Mouse (Mus musculus): ENCODE measurements around the gene Baiap2l1. TPM values are rescaled to one million over a fixed set of nuclear protein-coding genes. Genes with fewer than 3 reads are reported as not detected.

The Baiap2l1 gene
- polyA plus RNA-seq, 1 experiment from 2014 or later = 1.2 TPM

DNA sequence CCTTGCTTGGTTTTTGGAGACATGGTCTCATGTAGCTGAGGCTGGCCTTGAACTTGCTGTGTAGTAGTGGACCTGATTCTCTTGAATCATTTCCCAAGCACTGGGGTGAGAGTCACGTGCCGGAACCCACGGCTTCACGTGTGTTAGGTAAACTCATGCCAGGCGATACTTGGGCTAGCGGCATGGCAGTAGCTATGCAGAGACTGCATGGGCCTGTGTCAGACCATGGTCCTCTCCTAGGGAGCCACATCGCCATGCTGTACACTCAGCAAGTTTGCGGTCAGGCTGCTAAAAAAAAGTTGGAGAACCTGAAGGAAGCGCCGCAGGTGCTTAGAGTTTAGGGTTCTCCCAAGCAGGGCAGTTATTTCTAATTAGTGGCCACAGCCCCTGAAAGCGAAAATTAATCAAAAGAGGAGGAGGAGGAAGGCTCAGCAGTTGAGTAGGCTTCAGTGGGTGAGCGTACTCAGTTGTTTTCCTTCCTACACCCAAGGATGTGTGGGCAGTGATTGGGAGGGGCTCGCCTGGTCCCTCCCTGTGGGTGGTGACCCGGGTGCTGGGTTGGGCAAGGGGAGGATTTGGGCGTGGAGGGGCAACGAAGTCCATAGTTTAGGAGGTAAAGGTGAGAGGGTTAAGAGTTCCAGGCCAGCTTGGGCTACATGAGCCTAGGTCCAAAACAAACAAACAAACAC lies 103.6 kb downstream of the Baiap2l1 start:
- no peak overlapping the region for H3K9ac ChIP-seq (replicated peaks; ENCODE audit: low read depth, low read length)
- peak overlapping the region; percentile 97 for H3K4me3 ChIP-seq (ENCODE audit: low read depth, low read length)
- H3K4me1 ChIP-seq (ENCODE audit: control insufficient read depth, insufficient read depth, low read length) = peaks cover 25% of the 10 kb centered on the region
- no peaks in the 10 kb centered on the region for H3K9me3 ChIP-seq (ENCODE audit: control insufficient read depth, low read length)
- ATAC-seq (ENCODE audit: low read depth) = no peak
- 61% methylated on average over 16 of the region's 16 CpGs for WGBS
- no peaks in the 10 kb centered on the region; the same call in 1 of the 2 replicates for H3K27me3 ChIP-seq (ENCODE audit: control insufficient read depth, insufficient read depth, low read length)
- no peaks in the 10 kb centered on the region for H3K36me3 ChIP-seq (ENCODE audit: control insufficient read depth, insufficient read depth, low read length)
- H3K27ac ChIP-seq (ENCODE audit: low read depth, low read length) = no peak overlapping the region
- peak overlapping the region; percentile 91 for H3K4me2 ChIP-seq (ENCODE audit: low read depth, low read length)

DNA sequence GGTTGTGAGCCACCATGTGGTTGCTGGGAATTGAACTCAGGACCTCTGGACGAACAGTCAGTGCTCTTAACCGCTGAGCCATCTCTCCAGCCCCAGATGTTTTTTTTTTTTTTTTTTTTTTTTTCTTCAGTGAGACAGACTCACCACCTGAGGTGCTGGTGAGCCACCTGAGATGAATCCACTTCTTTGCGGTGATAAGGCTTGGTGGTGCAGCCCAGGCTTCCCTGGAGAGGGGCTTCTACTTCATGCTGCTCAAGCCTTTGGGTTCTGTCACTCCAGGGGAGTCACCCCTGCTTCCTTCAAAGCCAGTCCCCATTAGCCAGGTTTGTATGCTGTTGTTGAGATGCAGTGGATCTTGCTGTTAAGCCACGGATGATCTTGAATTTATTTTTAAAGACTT lies 104.7 kb downstream of the Baiap2l1 start:
- Histone ChIP-seq H3K4me1 (ENCODE audit: control insufficient read depth, insufficient read depth, low read length) (peaks cover 16% of the 10 kb centered on the region), H3K4me2 (ENCODE audit: low read depth, low read length) (no peak overlapping the region), H3K9me3 (ENCODE audit: control insufficient read depth, low read length) (no peaks in the 10 kb centered on the region), H3K27me3 (ENCODE audit: control insufficient read depth, insufficient read depth, low read length) (no peaks in the 10 kb centered on the region; the same call in 1 of the 2 replicates), H3K9ac (replicated peaks; ENCODE audit: low read depth, low read length) (no peak overlapping the region), H3K36me3 (ENCODE audit: control insufficient read depth, insufficient read depth, low read length) (no peaks in the 10 kb centered on the region), H3K27ac (ENCODE audit: low read depth, low read length) (no peak overlapping the region), H3K4me3 (ENCODE audit: low read depth, low read length) (no peak overlapping the region)
- no peak for ATAC-seq (ENCODE audit: low read depth)
- WGBS = 71% methylated on average over 4 of the region's 4 CpGs

DNA sequence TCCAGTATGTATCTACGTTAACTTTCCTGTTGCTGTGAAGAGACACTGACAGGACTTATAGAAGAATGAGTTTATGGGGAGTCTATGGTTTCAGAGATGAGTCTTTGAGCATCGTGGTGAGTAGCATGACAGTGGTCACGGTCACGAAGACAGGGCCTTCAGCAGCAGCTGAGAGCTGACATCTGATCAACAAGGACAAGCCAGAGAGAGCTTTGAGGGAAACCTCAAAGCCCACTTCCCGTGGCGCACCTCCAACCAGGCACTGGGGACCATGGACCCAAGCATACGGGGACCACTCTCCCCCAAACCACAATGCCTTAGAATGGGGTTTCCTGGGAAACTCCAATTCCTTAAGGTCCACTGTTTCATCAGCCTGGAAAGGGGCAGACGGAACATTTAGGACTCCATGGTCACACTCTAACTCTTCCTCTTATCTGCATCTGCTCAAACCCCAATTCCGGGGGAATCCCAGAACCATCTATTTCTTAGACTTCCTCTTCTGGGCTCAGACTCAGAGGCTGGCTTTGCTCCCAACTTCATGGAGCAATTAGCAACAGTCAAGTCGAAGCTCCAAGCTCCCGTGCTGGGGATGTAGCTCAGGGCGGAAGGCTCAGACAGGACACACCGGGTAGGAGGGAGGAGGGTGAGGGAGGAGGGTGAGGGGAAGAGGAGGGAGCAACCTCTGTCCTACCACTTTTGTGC lies 105.9 kb downstream of the Baiap2l1 start:
- H3K4me2 ChIP-seq (ENCODE audit: low read depth, low read length) = no peak overlapping the region
- H3K27me3 ChIP-seq (ENCODE audit: control insufficient read depth, insufficient read depth, low read length) = no peaks in the 10 kb centered on the region; the same call in 1 of the 2 replicates
- H3K9me3 ChIP-seq (ENCODE audit: control insufficient read depth, low read length) = no peaks in the 10 kb centered on the region
- H3K4me3 ChIP-seq (ENCODE audit: low read depth, low read length) = no peak overlapping the region
- 88% methylated on average over 13 of the region's 13 CpGs for whole genome bisulfite sequencing
- ATAC-seq (ENCODE audit: low read depth) = no peak
- H3K36me3 ChIP-seq (ENCODE audit: control insufficient read depth, insufficient read depth, low read length) = no peaks in the 10 kb centered on the region
- H3K27ac ChIP-seq (ENCODE audit: low read depth, low read length) = no peak overlapping the region
- H3K9ac ChIP-seq (replicated peaks; ENCODE audit: low read depth, low read length) = no peak overlapping the region
- peaks cover 4% of the 10 kb centered on the region for H3K4me1 ChIP-seq (ENCODE audit: control insufficient read depth, insufficient read depth, low read length)

GRCm38 (mm10) chr5:144249871-144250270 lies 108.0 kb downstream of the Baiap2l1 start:
- Histone ChIP-seq H3K27ac (ENCODE audit: low read depth, low read length) (no peak overlapping the region), H3K4me3 (ENCODE audit: low read depth, low read length) (no peak overlapping the region), H3K4me2 (ENCODE audit: low read depth, low read length) (no peak overlapping the region), H3K9me3 (ENCODE audit: control insufficient read depth, low read length) (no peaks in the 10 kb centered on the region), H3K36me3 (ENCODE audit: control insufficient read depth, insufficient read depth, low read length) (no peaks in the 10 kb centered on the region), H3K9ac (replicated peaks; ENCODE audit: low read depth, low read length) (no peak overlapping the region), H3K4me1 (ENCODE audit: control insufficient read depth, insufficient read depth, low read length) (no peaks in the 10 kb centered on the region), H3K27me3 (ENCODE audit: control insufficient read depth, insufficient read depth, low read length) (no peaks in the 10 kb centered on the region)
- ATAC-seq (ENCODE audit: low read depth) = no peak
- 91% methylated on average over 3 of the region's 3 CpGs for WGBS

DNA sequence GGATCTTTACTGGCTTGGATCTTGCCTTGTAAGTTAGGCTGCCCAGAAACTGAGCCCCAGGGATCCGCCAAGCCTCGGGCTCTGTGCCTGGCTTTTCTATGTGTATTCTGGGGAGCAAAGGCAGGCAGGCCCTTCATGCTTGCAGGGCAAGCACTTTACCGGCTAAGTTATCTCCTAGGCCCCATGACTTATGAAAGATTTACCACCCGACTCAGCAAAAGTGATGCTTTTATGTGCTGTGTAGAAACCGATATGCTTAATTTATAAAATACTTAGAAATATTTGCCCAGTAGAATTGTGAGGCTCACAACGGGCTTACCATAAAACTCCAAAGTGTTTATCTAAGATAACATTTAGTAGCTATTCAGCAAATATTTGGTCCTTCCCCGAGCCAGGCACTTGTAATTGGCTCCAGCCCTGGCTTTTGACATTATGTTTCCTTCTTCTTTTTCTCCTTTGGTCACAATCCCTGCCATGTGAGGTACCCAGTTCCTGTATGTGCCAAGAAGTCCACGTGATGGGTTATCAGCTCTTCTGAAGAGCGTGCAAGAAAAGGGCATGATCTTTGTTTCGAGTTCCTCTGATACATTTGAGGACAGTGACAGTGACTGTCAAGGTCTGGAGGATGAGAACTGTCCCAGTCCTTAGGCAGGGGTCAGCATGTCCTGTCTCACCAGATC lies 109.9 kb downstream of the Baiap2l1 start:
- no peaks in the 10 kb centered on the region for H3K27me3 ChIP-seq (ENCODE audit: control insufficient read depth, insufficient read depth, low read length)
- H3K4me3 ChIP-seq (ENCODE audit: low read depth, low read length) = no peak overlapping the region
- WGBS = 84% methylated on average over 10 of the region's 10 CpGs
- no peak for ATAC-seq (ENCODE audit: low read depth)
- no peak overlapping the region for H3K4me2 ChIP-seq (ENCODE audit: low read depth, low read length)
- H3K4me1 ChIP-seq (ENCODE audit: control insufficient read depth, insufficient read depth, low read length) = no peaks in the 10 kb centered on the region
- no peak overlapping the region for H3K27ac ChIP-seq (ENCODE audit: low read depth, low read length)
- H3K9ac ChIP-seq (replicated peaks; ENCODE audit: low read depth, low read length) = no peak overlapping the region
- no peaks in the 10 kb centered on the region for H3K36me3 ChIP-seq (ENCODE audit: control insufficient read depth, insufficient read depth, low read length)
- H3K9me3 ChIP-seq (ENCODE audit: control insufficient read depth, low read length) = no peaks in the 10 kb centered on the region

DNA sequence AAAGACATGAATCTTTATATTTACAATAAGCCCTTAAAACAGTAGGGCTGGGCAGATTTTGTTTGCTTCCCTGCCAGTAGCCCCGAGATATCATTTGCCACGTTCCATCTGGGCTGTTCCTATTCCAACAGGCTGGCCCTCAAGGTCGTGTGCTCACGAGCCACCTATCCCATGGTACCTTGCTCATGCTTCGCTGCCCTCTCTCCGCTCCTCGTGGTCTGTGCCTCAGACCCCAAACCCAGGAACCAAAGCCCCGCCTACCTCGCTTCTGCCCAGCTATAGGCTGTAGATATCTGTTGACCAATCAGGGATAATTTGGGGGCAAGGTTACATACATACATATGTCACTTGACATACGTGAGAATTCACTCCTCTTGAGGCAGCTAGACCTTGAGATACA lies 110.6 kb downstream of the Baiap2l1 start:
- no peaks in the 10 kb centered on the region for H3K4me1 ChIP-seq (ENCODE audit: control insufficient read depth, insufficient read depth, low read length)
- no peak overlapping the region for H3K4me3 ChIP-seq (ENCODE audit: low read depth, low read length)
- no peak overlapping the region for H3K9ac ChIP-seq (replicated peaks; ENCODE audit: low read depth, low read length)
- H3K36me3 ChIP-seq (ENCODE audit: control insufficient read depth, insufficient read depth, low read length) = no peaks in the 10 kb centered on the region
- WGBS = 84% methylated on average over 10 of the region's 10 CpGs
- ATAC-seq (ENCODE audit: low read depth) = no peak
- H3K4me2 ChIP-seq (ENCODE audit: low read depth, low read length) = no peak overlapping the region
- no peaks in the 10 kb centered on the region for H3K9me3 ChIP-seq (ENCODE audit: control insufficient read depth, low read length)
- H3K27me3 ChIP-seq (ENCODE audit: control insufficient read depth, insufficient read depth, low read length) = no peaks in the 10 kb centered on the region
- no peak overlapping the region for H3K27ac ChIP-seq (ENCODE audit: low read depth, low read length)

GRCm38 (mm10) chr5:144246669-144247068 lies 111.2 kb downstream of the Baiap2l1 start:
- Histone ChIP-seq H3K4me1 (ENCODE audit: control insufficient read depth, insufficient read depth, low read length) (no peaks in the 10 kb centered on the region), H3K27ac (ENCODE audit: low read depth, low read length) (no peak overlapping the region), H3K4me3 (ENCODE audit: low read depth, low read length) (no peak overlapping the region), H3K36me3 (ENCODE audit: control insufficient read depth, insufficient read depth, low read length) (no peaks in the 10 kb centered on the region), H3K9me3 (ENCODE audit: control insufficient read depth, low read length) (no peaks in the 10 kb centered on the region), H3K27me3 (ENCODE audit: control insufficient read depth, insufficient read depth, low read length) (no peaks in the 10 kb centered on the region), H3K4me2 (ENCODE audit: low read depth, low read length) (no peak overlapping the region), H3K9ac (replicated peaks; ENCODE audit: low read depth, low read length) (no peak overlapping the region)
- 94% methylated on average over 7 of the region's 7 CpGs for WGBS
- no peak for ATAC-seq (ENCODE audit: low read depth)

DNA sequence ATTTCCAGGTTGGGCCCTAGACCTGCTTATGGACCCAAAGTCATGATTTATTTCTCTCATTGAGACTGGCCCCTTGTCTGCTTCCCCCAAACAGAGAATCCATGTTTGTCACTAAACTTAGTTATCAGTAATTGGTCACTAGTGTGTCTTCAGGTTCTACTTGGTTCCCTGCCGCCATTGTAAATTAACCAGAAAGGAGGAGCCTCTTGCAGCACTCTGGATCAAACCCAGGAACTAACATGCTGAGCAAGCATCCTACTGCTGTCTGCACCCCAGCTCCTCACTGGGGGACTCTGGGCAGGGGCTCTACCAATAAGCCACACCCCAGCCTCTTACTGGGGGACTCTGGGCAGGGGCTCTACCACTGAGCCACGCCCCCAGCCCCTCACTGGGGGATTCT lies 112.3 kb downstream of the Baiap2l1 start:
- no peak for ATAC-seq (ENCODE audit: low read depth)
- Histone ChIP-seq H3K9me3 (ENCODE audit: control insufficient read depth, low read length) (no peaks in the 10 kb centered on the region), H3K4me2 (ENCODE audit: low read depth, low read length) (no peak overlapping the region), H3K4me3 (ENCODE audit: low read depth, low read length) (no peak overlapping the region), H3K4me1 (ENCODE audit: control insufficient read depth, insufficient read depth, low read length) (no peaks in the 10 kb centered on the region), H3K9ac (replicated peaks; ENCODE audit: low read depth, low read length) (no peak overlapping the region), H3K27me3 (ENCODE audit: control insufficient read depth, insufficient read depth, low read length) (no peaks in the 10 kb centered on the region), H3K36me3 (ENCODE audit: control insufficient read depth, insufficient read depth, low read length) (no peaks in the 10 kb centered on the region), H3K27ac (ENCODE audit: low read depth, low read length) (no peak overlapping the region)
- 72% methylated on average over 2 of the region's 2 CpGs for WGBS

DNA sequence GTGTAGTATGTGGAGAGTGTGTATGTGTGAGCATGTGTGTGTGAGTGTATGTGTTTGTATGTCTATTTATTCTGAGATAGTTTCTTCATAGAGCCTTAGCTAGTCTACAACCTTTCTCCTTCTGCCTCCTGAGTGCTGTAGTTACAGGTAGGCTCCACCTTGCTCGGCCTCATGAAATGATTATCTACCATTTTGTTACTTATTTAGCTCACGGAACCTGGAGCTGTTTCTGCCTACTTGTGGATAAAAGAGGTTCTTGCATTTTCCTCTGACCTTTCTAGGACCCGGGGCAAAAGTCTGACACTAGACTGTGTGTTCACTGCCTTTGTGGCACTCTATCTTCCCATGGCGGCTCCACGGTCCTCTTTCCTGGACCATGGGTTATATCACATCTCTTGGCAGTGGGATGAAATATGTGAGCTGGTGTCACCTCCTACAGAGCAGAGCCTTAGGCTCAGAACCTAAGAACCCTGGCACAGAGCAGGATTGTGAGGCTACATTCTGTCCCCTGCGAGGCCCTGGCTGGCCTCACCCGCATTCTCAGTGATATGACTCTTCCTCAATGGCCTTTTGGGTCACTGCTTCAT lies 113.9 kb downstream of the Baiap2l1 start, which contains the start of gene Bri3:
Bri3 (plus strand) TSS at position 537 of the 587 bp plus-strand sequence.
- no peak for ATAC-seq (ENCODE audit: low read depth)
- H3K4me1 ChIP-seq (ENCODE audit: control insufficient read depth, insufficient read depth, low read length) = no peaks in the 10 kb centered on the region
- no peak within 1 kb of the TSS for H3K4me3 ChIP-seq (ENCODE audit: low read depth, low read length)
- H3K9me3 ChIP-seq (ENCODE audit: control insufficient read depth, low read length) = no peaks in the 10 kb centered on the region
- no peak within 1 kb of the TSS for H3K27ac ChIP-seq (ENCODE audit: low read depth, low read length)
- H3K36me3 ChIP-seq (ENCODE audit: control insufficient read depth, insufficient read depth, low read length) = no peaks in the 10 kb centered on the region
- no peak within 1 kb of the TSS for H3K4me2 ChIP-seq (ENCODE audit: low read depth, low read length)
- H3K9ac ChIP-seq (replicated peaks; ENCODE audit: low read depth, low read length) = no peak within 1 kb of the TSS
- 90% methylated on average over 7 of the region's 7 CpGs for WGBS
- no peaks in the 10 kb centered on the region for H3K27me3 ChIP-seq (ENCODE audit: control insufficient read depth, insufficient read depth, low read length)

Measured in neural tube, embryonic 14.5 days (tissue).